Mouse (Mus musculus) bone marrow, adult 2 months (tissue): ENCODE data around the gene Fgf2. TPM values are rescaled to one million over a fixed set of nuclear protein-coding genes. Genes with fewer than 3 reads are reported as not detected.

Source experiments
- H3K27ac ChIP-seq: fragments of 200-500 bp; 2 replicates; pipeline ENCODE4 v1.5.1; 2012; ENCODE audit warnings: low read depth, mild to moderate bottlenecking, control low read depth, inconsistent platforms, low read length; ENCODE audit not compliant: control insufficient read depth, poor library complexity, insufficient read depth
- H3K4me1 ChIP-seq: fragments of 200-500 bp; 2 replicates; pipeline ENCODE4 v1.6.1; 2011; ENCODE audit warnings: low read length; ENCODE audit not compliant: control insufficient read depth, insufficient read depth
- H3K4me3 ChIP-seq: fragments of 200-500 bp; replicated peaks from 2 replicates; pipeline ENCODE3; 2011; ENCODE audit warnings: mild to moderate bottlenecking, low read depth, low read length, control low read depth; ENCODE audit not compliant: control insufficient read depth
- CTCF ChIP-seq: fragments of 200-500 bp; IDR thresholded peaks from 2 replicates; pipeline ENCODE4 v1.5.1; 2011; ENCODE audit warnings: low read length, control low read depth; ENCODE audit not compliant: control insufficient read depth, insufficient read depth
- POLR2A ChIP-seq: fragments of 200-500 bp; IDR thresholded peaks from 2 replicates; pipeline ENCODE4 v1.6.1; 2011; ENCODE audit warnings: low read depth, mild to moderate bottlenecking, control low read depth, low read length, borderline replicate concordance; ENCODE audit not compliant: control insufficient read depth
- WGBS: fragments of 180-500 bp; shearing (Covaris S2); methylation state at CpG from one replicate; pipeline ENCODE4 v1.1.7; 2018; 5-methylcytosine and 5-hydroxymethylcytosine counted together
- polyA plus RNA-seq: library from polyadenylated mRNA; stranded (reverse); fragments of >200 nt; gene quantifications from 2 replicates; pipeline ENCODE4 v1.2.4, GENCODE M21; 2011; ENCODE audit warnings: low replicate concordance; ENCODE audit not compliant: missing spikeins, insufficient read depth, insufficient read length

Gene Fgf2
- polyA plus RNA-seq, 1 experiment = 0.67 TPM

GRCm38 (mm10) chr3:37342811-37343210, 5.3 kb upstream of the Fgf2 start:
- H3K4me1 ChIP-seq = no peaks in the 10 kb centered on the region
- 83% methylated on average over 5 of the region's 5 CpGs for WGBS
- no peak for TF ChIP-seq POLR2A
- no peak for TF ChIP-seq CTCF
- no peak overlapping the region for H3K27ac ChIP-seq
- H3K4me3 ChIP-seq = no peak overlapping the region

GRCm38 (mm10) chr3:37347671-37348070, 475 bp upstream of the Fgf2 start:
- no peak overlapping the region for H3K4me3 ChIP-seq
- TF ChIP-seq POLR2A = no peak
- TF ChIP-seq CTCF = no peak
- H3K27ac ChIP-seq = no peak overlapping the region
- 35% methylated on average over 9 of the region's 9 CpGs for WGBS
- no peaks in the 10 kb centered on the region; the same call in 1 of the 2 replicates for H3K4me1 ChIP-seq

GRCm38 (mm10) chr3:37349166-37349548, 1.0 kb downstream of the Fgf2 start:
- no peak for TF ChIP-seq CTCF
- no peak for TF ChIP-seq POLR2A
- Histone ChIP-seq H3K4me3 (no peak overlapping the region), H3K4me1 (no peaks in the 10 kb centered on the region; the same call in 1 of the 2 replicates), H3K27ac (no peak overlapping the region)
- WGBS = 20% methylated on average over 8 of the region's 8 CpGs

- Histone ChIP-seq H3K4me3 (no peak overlapping the region), H3K4me1 (no peaks in the 10 kb centered on the region; the same call in 1 of the 2 replicates), H3K27ac (no peak overlapping the region)
- WGBS = 54% methylated on average over 7 of the region's 7 CpGs
- TF ChIP-seq CTCF = no peak
- TF ChIP-seq POLR2A = no peak
Measured at GRCm38 (mm10) chr3:37350386-37350785, 2.2 kb downstream of the Fgf2 start.

GRCm38 (mm10) chr3:37353951-37354481, 5.9 kb downstream of the Fgf2 start:
- WGBS = 84% methylated on average over 10 of the region's 10 CpGs
- H3K4me1 ChIP-seq = no peaks in the 10 kb centered on the region
- no peak overlapping the region for H3K27ac ChIP-seq
- TF ChIP-seq CTCF = no peak
- no peak for TF ChIP-seq POLR2A
- no peak overlapping the region for H3K4me3 ChIP-seq

- H3K4me1 ChIP-seq = no peaks in the 10 kb centered on the region
- 86% methylated on average over 1 of the region's 1 CpGs for WGBS
- no peak overlapping the region for H3K27ac ChIP-seq
- no peak overlapping the region for H3K4me3 ChIP-seq
- TF ChIP-seq CTCF (no peak), POLR2A (no peak)
Measured at GRCm38 (mm10) chr3:37354737-37355136, 6.6 kb downstream of the Fgf2 start.

- WGBS = 18% methylated on average over 9 of the region's 9 CpGs
- no peak overlapping the region; the same call in 1 of the 2 replicates for H3K27ac ChIP-seq
- no peaks in the 10 kb centered on the region; the same call in 1 of the 2 replicates for H3K4me1 ChIP-seq
- TF ChIP-seq CTCF (no peak), POLR2A (no peak)
- no peak overlapping the region for H3K4me3 ChIP-seq
Measured at GRCm38 (mm10) chr3:37360729-37361128, 12.6 kb downstream of the Fgf2 start.

GRCm38 (mm10) chr3:37365144-37365543, 17.0 kb downstream of the Fgf2 start:
- H3K4me1 ChIP-seq = no peaks in the 10 kb centered on the region; the same call in 1 of the 2 replicates
- WGBS = 51% methylated on average over 4 of the region's 4 CpGs
- no peak for TF ChIP-seq CTCF
- no peak for TF ChIP-seq POLR2A
- H3K4me3 ChIP-seq = no peak overlapping the region
- H3K27ac ChIP-seq = no peak overlapping the region

GRCm38 (mm10) chr3:37365976-37366375, 17.8 kb downstream of the Fgf2 start:
- TF ChIP-seq POLR2A (no peak), CTCF (no peak)
- Histone ChIP-seq H3K4me1 (no peaks in the 10 kb centered on the region; the same call in 1 of the 2 replicates), H3K4me3 (no peak overlapping the region), H3K27ac (no peak overlapping the region)
- WGBS = 71% methylated on average over 3 of the region's 3 CpGs
